ENCODE assay signal across 7 mouse cellular contexts in the genomic region with DNA sequence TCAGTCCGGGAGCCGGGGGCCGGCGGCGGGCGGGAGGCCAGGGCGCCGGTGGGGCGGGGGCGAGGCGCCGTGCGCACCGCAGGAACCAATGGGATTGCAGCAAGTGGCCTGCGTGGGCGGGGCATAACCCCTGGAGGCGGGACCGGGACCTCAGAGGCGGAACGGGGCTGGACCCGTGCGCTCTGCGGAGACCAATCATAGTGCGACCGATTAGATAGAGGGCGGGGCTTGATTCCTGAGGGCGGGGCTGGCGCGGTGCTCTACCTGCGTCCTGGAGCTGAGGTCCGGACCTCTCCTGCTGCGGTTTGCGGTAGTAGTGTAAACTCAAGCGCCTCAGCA. TPM values are rescaled to one million over a fixed set of nuclear protein-coding genes. Genes with fewer than 3 reads are reported as not detected.
DNase-seq lines count a peak whose midpoint lies in the region; ATAC-seq lines count a peak whose summit lies in the region.

Gene Tmem50b (minus strand): TSS at position 129 of the 339 bp plus-strand sequence.

- under 1% methylated on average over 34 of the region's 34 CpGs for WGBS in embryonic facial prominence, embryonic 11.5 days
- WGBS in limb, embryonic 10.5 days, result under 1% methylated on average over 34 of the region's 34 CpGs
- WGBS in midbrain, embryonic 13.5 days, result under 1% methylated on average over 34 of the region's 34 CpGs

- peak within 1 kb of the TSS; percentile 92 for H3K4me2 ChIP-seq in embryonic facial prominence, embryonic 11.5 days (ENCODE audit: low read depth, low read length)
- H3K4me2 ChIP-seq in midbrain, embryonic 13.5 days (replicated peaks), result peak within 1 kb of the TSS; percentile 88

- H3K9me3 ChIP-seq in embryonic facial prominence, embryonic 11.5 days (replicated peaks; ENCODE audit: control insufficient read depth, low read length), result no peaks in the 10 kb centered on the region
- H3K9me3 ChIP-seq in limb, embryonic 10.5 days (replicated peaks), result no peaks in the 10 kb centered on the region
- H3K9me3 ChIP-seq in midbrain, embryonic 13.5 days, result no peaks in the 10 kb centered on the region

- H3K4me1 ChIP-seq in embryonic facial prominence, embryonic 11.5 days (ENCODE audit: control insufficient read depth, insufficient read depth, low read length), result peaks cover 4% of the 10 kb centered on the region; the same call in 1 of the 2 replicates
- H3K4me1 ChIP-seq in limb, embryonic 10.5 days, result peaks cover 32% of the 10 kb centered on the region
- peaks cover 12% of the 10 kb centered on the region for H3K4me1 ChIP-seq in midbrain, embryonic 13.5 days (replicated peaks)

- 0 out of 2 replicates have a peak within 1 kb of the TSS, but pooled peaks have one; percentile 28 for H3K27ac ChIP-seq in embryonic facial prominence, embryonic 11.5 days (replicated peaks; ENCODE audit: low read depth, low read length)
- H3K27ac ChIP-seq in limb, embryonic 10.5 days, result peak within 1 kb of the TSS; percentile 78
- peak within 1 kb of the TSS; percentile 74 for H3K27ac ChIP-seq in midbrain, embryonic 13.5 days

- H3K36me3 ChIP-seq in embryonic facial prominence, embryonic 11.5 days (replicated peaks; ENCODE audit: control insufficient read depth, insufficient read depth, low read depth, low read length), result no peaks in the 10 kb centered on the region
- H3K36me3 ChIP-seq in limb, embryonic 10.5 days, result no peaks in the 10 kb centered on the region
- no peaks in the 10 kb centered on the region for H3K36me3 ChIP-seq in midbrain, embryonic 13.5 days

- H3K4me3 ChIP-seq in embryonic facial prominence, embryonic 11.5 days (ENCODE audit: low read depth, low read length), result peak within 1 kb of the TSS; percentile 73
- H3K4me3 ChIP-seq in limb, embryonic 10.5 days, result peak within 1 kb of the TSS; percentile 80
- H3K4me3 ChIP-seq in midbrain, embryonic 13.5 days (replicated peaks), result peak within 1 kb of the TSS; percentile 79

- ATAC-seq in embryonic facial prominence, embryonic 11.5 days (replicated peaks; ENCODE audit: insufficient number of reproducible peaks, low FRiP score, low TSS enrichment, low read depth), result peak; percentile 99
- peak; percentile 84 for ATAC-seq in granulocyte monocyte progenitor cell, adult 5-6 weeks (replicated peaks; ENCODE audit: poor library complexity, severe bottlenecking)
- peak; percentile 99 for ATAC-seq in midbrain, embryonic 13.5 days

- H3K27me3 ChIP-seq in embryonic facial prominence, embryonic 11.5 days (ENCODE audit: control insufficient read depth, insufficient read depth, low read length), result no peaks in the 10 kb centered on the region
- peaks cover 35% of the 10 kb centered on the region for H3K27me3 ChIP-seq in limb, embryonic 10.5 days (ENCODE audit: low read depth, poor library complexity, severe bottlenecking)
- peaks cover 16% of the 10 kb centered on the region for H3K27me3 ChIP-seq in midbrain, embryonic 13.5 days

- peak; percentile 99 for DNase-seq in adrenal gland, postnatal 14 days
- DNase-seq in embryonic facial prominence, embryonic 11.5 days (ENCODE audit: low spot score), result peak; percentile 98
- DNase-seq in kidney, adult 11 months, result peak; percentile 99
- peak; percentile 97 for DNase-seq in limb, embryonic 10.5 days (ENCODE audit: low spot score)
- DNase-seq in spleen, adult 12 weeks (ENCODE audit: low spot score), result peak; percentile 98

- H3K9ac ChIP-seq in embryonic facial prominence, embryonic 11.5 days (replicated peaks; ENCODE audit: low read length), result peak within 1 kb of the TSS; percentile 74
- H3K9ac ChIP-seq in midbrain, embryonic 13.5 days (replicated peaks), result peak within 1 kb of the TSS; percentile 84

RNA-seq across cellular contexts. Expression of gene Tmem50b, which starts in this region (rescaled TPM):
- total RNA-seq in adrenal gland, postnatal 14 days (2021), result 45.6 and 48.0 TPM in 2 replicates
- 39.8 and 41.6 TPM in 2 replicates for polyA plus RNA-seq in embryonic facial prominence, embryonic 11.5 days (2014; fragmentation: Nextera tagmentation; extraction: Ambion mirVana)
- 56.8 and 64.9 TPM in 2 replicates for total RNA-seq in granulocyte monocyte progenitor cell, adult 5-6 weeks (2014; fragmentation: Nextera tagmentation)
- total RNA-seq in granulocyte monocyte progenitor cell, adult 5-6 weeks (2017), result 38.5 and 41.1 TPM in 2 replicates
- polyA plus RNA-seq in limb, embryonic 10.5 days (2016; fragmentation: Nextera tagmentation; extraction: Ambion mirVana), result 19.8 and 25.7 TPM in 2 replicates
- 50.5 and 55.1 TPM in 2 replicates for polyA plus RNA-seq in midbrain, embryonic 13.5 days (2015; fragmentation: Nextera tagmentation; extraction: Ambion mirVana)

Comparison
In these comparisons a context has a peak if more than half of its experiments do, and no peak if none do; other contexts are left out.
1. Peak in every context shown above with its lines: DNase-seq, ATAC-seq, H3K4me3 ChIP-seq and H3K27ac ChIP-seq.
2. H3K27ac ChIP-seq: peak in every context shown above with its lines; median percentile 78 in limb, embryonic 10.5 days; 74 in midbrain, embryonic 13.5 days; 28 in embryonic facial prominence, embryonic 11.5 days.